Mouse (Mus musculus) layer of hippocampus, adult 11-12 months (tissue): ENCODE data around the gene Samd5.

ENCODE experiments used
- DNase-seq: peaks from one replicate; pipeline ENCODE4 v3.0.0; 2022; ENCODE audit warnings: low spot score

Gene Samd5

DNA sequence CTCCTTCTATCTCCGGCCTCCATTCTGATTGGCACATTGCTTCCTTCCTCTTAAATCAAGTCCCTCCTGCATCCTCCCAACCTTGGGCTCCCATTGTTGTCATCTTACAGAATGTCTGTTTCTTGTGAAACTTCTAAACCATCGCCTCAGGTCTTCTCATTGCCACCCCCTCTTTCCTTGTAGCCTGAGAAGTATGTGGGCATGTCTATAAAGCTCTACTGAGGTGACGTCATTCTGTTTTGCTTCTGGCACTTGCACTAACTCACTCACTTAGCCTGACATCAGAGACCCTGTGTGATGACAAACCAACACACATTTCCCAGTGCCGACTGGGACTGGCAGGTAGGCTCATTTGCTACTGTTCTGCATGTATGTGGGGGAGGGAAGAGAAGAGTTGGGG, 100.9 kb downstream of the Samd5 start:
- no peak for DNase-seq
